Mouse (Mus musculus): ENCODE results near the gene Tspo2. TPM values are rescaled to one million over a fixed set of nuclear protein-coding genes. Genes with fewer than 3 reads are reported as not detected.

The Tspo2 gene
- polyA plus RNA-seq, 1 experiment from 2014 or later, result 2.9 TPM

- 90% methylated on average over 6 of the region's 6 CpGs for WGBS
- ATAC-seq (ENCODE audit: low read depth) (no peak), DNase-seq (ENCODE audit: low spot score) (no peak)
- no peak overlapping the region for H3K4me2 ChIP-seq (ENCODE audit: low read depth, low read length)
- peaks cover 19% of the 10 kb centered on the region; the same call in 1 of the 2 replicates for H3K36me3 ChIP-seq (ENCODE audit: control insufficient read depth, insufficient read depth, low read length)
- H3K4me1 ChIP-seq (ENCODE audit: control insufficient read depth, insufficient read depth, low read length), result no peaks in the 10 kb centered on the region
- no peaks in the 10 kb centered on the region for H3K27me3 ChIP-seq (replicated peaks; ENCODE audit: control insufficient read depth, insufficient read depth, low read length)
- no peak overlapping the region for H3K27ac ChIP-seq (replicated peaks; ENCODE audit: low read depth, low read length)
- no peaks in the 10 kb centered on the region for H3K9me3 ChIP-seq (ENCODE audit: control insufficient read depth, low read length)
- no peak overlapping the region for H3K9ac ChIP-seq (ENCODE audit: low read depth, low read length)
- H3K4me3 ChIP-seq (ENCODE audit: low read depth, low read length), result no peak overlapping the region
Measured at GRCm38 (mm10) chr17:48417521-48417920, 33.8 kb downstream of the Tspo2 start.

- Histone ChIP-seq H3K36me3 (ENCODE audit: control insufficient read depth, insufficient read depth, low read length) (peaks cover 19% of the 10 kb centered on the region; the same call in 1 of the 2 replicates), H3K4me3 (ENCODE audit: low read depth, low read length) (no peak overlapping the region), H3K4me2 (ENCODE audit: low read depth, low read length) (no peak overlapping the region), H3K9ac (ENCODE audit: low read depth, low read length) (no peak overlapping the region), H3K27ac (replicated peaks; ENCODE audit: low read depth, low read length) (no peak overlapping the region), H3K4me1 (ENCODE audit: control insufficient read depth, insufficient read depth, low read length) (peaks cover 4% of the 10 kb centered on the region; the same call in 1 of the 2 replicates), H3K9me3 (ENCODE audit: control insufficient read depth, low read length) (no peaks in the 10 kb centered on the region), H3K27me3 (replicated peaks; ENCODE audit: control insufficient read depth, insufficient read depth, low read length) (no peaks in the 10 kb centered on the region)
- peak; percentile 83 for DNase-seq (ENCODE audit: low spot score)
- ATAC-seq (ENCODE audit: low read depth), result peak; percentile 74
- 88% methylated on average over 14 of the region's 14 CpGs for WGBS
Measured at GRCm38 (mm10) chr17:48416425-48417195, 34.7 kb downstream of the Tspo2 start.

GRCm38 (mm10) chr17:48416011-48416410 lies 35.3 kb downstream of the Tspo2 start:
- peaks cover 9% of the 10 kb centered on the region; the same call in 1 of the 2 replicates for H3K4me1 ChIP-seq (ENCODE audit: control insufficient read depth, insufficient read depth, low read length)
- 80% methylated on average over 7 of the region's 7 CpGs for WGBS
- peaks cover 19% of the 10 kb centered on the region; the same call in 1 of the 2 replicates for H3K36me3 ChIP-seq (ENCODE audit: control insufficient read depth, insufficient read depth, low read length)
- DNase-seq (ENCODE audit: low spot score) (peak; percentile 30), ATAC-seq (ENCODE audit: low read depth) (no peak)
- H3K4me3 ChIP-seq (ENCODE audit: low read depth, low read length), result no peak overlapping the region
- H3K27me3 ChIP-seq (replicated peaks; ENCODE audit: control insufficient read depth, insufficient read depth, low read length), result no peaks in the 10 kb centered on the region
- H3K4me2 ChIP-seq (ENCODE audit: low read depth, low read length), result no peak overlapping the region
- H3K9ac ChIP-seq (ENCODE audit: low read depth, low read length), result no peak overlapping the region
- no peaks in the 10 kb centered on the region for H3K9me3 ChIP-seq (ENCODE audit: control insufficient read depth, low read length)
- H3K27ac ChIP-seq (replicated peaks; ENCODE audit: low read depth, low read length), result no peak overlapping the region

GRCm38 (mm10) chr17:48411241-48411640 lies 40.1 kb downstream of the Tspo2 start:
- H3K9ac ChIP-seq (ENCODE audit: low read depth, low read length), result peak overlapping the region; percentile 84
- H3K4me2 ChIP-seq (ENCODE audit: low read depth, low read length), result peak overlapping the region; percentile 71
- ATAC-seq (ENCODE audit: low read depth) (no peak), DNase-seq (ENCODE audit: low spot score) (no peak)
- H3K9me3 ChIP-seq (ENCODE audit: control insufficient read depth, low read length), result no peaks in the 10 kb centered on the region
- H3K4me1 ChIP-seq (ENCODE audit: control insufficient read depth, insufficient read depth, low read length), result peaks cover 20% of the 10 kb centered on the region
- 43% methylated on average over 8 of the region's 8 CpGs for WGBS
- H3K4me3 ChIP-seq (ENCODE audit: low read depth, low read length), result peak overlapping the region; percentile 97
- no peaks in the 10 kb centered on the region for H3K27me3 ChIP-seq (replicated peaks; ENCODE audit: control insufficient read depth, insufficient read depth, low read length)
- H3K36me3 ChIP-seq (ENCODE audit: control insufficient read depth, insufficient read depth, low read length), result peaks cover 17% of the 10 kb centered on the region; the same call in 1 of the 2 replicates
- peak overlapping the region; percentile 100; the same call in 1 of the 2 replicates for H3K27ac ChIP-seq (replicated peaks; ENCODE audit: low read depth, low read length)

GRCm38 (mm10) chr17:48410299-48410785 lies 41.0 kb downstream of the Tspo2 start:
- H3K9me3 ChIP-seq (ENCODE audit: control insufficient read depth, low read length), result no peaks in the 10 kb centered on the region
- peak overlapping the region; percentile 100 for H3K27ac ChIP-seq (replicated peaks; ENCODE audit: low read depth, low read length)
- ATAC-seq (ENCODE audit: low read depth), result no peak; the same call in 1 of the 2 replicates
- peak overlapping the region; percentile 71 for H3K4me2 ChIP-seq (ENCODE audit: low read depth, low read length)
- H3K4me1 ChIP-seq (ENCODE audit: control insufficient read depth, insufficient read depth, low read length), result peaks cover 20% of the 10 kb centered on the region
- peak overlapping the region; percentile 97 for H3K4me3 ChIP-seq (ENCODE audit: low read depth, low read length)
- peak overlapping the region; percentile 84 for H3K9ac ChIP-seq (ENCODE audit: low read depth, low read length)
- under 1% methylated on average over 13 of the region's 13 CpGs for WGBS
- peaks cover 8% of the 10 kb centered on the region; the same call in 1 of the 2 replicates for H3K36me3 ChIP-seq (ENCODE audit: control insufficient read depth, insufficient read depth, low read length)
- DNase-seq (ENCODE audit: low spot score), result peak; percentile 65
- H3K27me3 ChIP-seq (replicated peaks; ENCODE audit: control insufficient read depth, insufficient read depth, low read length), result no peaks in the 10 kb centered on the region

GRCm38 (mm10) chr17:48409380-48410298 lies 41.7 kb downstream of the Tspo2 start, which contains the start of the genes Nfya and Oard1:
Gene Nfya (minus strand): TSS chr17:48409906.
Gene Oard1 (plus strand): TSS chr17:48410014.
- Histone ChIP-seq H3K9me3 (ENCODE audit: control insufficient read depth, low read length) (no peaks in the 10 kb centered on the region), H3K9ac (ENCODE audit: low read depth, low read length) (peak within 1 kb of the TSS; percentile 100), H3K27me3 (replicated peaks; ENCODE audit: control insufficient read depth, insufficient read depth, low read length) (no peaks in the 10 kb centered on the region), H3K4me2 (ENCODE audit: low read depth, low read length) (peak within 1 kb of the TSS; percentile 74), H3K4me3 (ENCODE audit: low read depth, low read length) (peak within 1 kb of the TSS; percentile 97), H3K4me1 (ENCODE audit: control insufficient read depth, insufficient read depth, low read length) (peaks cover 20% of the 10 kb centered on the region), H3K27ac (replicated peaks; ENCODE audit: low read depth, low read length) (peak within 1 kb of the TSS; percentile 100), H3K36me3 (ENCODE audit: control insufficient read depth, insufficient read depth, low read length) (0 out of 2 replicates have a peak, but pooled peaks cover 3% of the 10 kb centered on the region)
- peak; percentile 100 for DNase-seq (ENCODE audit: low spot score)
- peak; percentile 97 for ATAC-seq (ENCODE audit: low read depth)
- under 1% methylated on average over 40 of the region's 84 CpGs for WGBS

GRCm38 (mm10) chr17:48408526-48409291 lies 42.6 kb downstream of the Tspo2 start:
- Histone ChIP-seq H3K27me3 (replicated peaks; ENCODE audit: control insufficient read depth, insufficient read depth, low read length) (no peaks in the 10 kb centered on the region), H3K9ac (ENCODE audit: low read depth, low read length) (peak overlapping the region; percentile 100), H3K9me3 (ENCODE audit: control insufficient read depth, low read length) (no peaks in the 10 kb centered on the region), H3K27ac (replicated peaks; ENCODE audit: low read depth, low read length) (peak overlapping the region; percentile 100), H3K4me3 (ENCODE audit: low read depth, low read length) (peak overlapping the region; percentile 97), H3K4me1 (ENCODE audit: control insufficient read depth, insufficient read depth, low read length) (peaks cover 20% of the 10 kb centered on the region), H3K36me3 (ENCODE audit: control insufficient read depth, insufficient read depth, low read length) (0 out of 2 replicates have a peak, but pooled peaks cover 1% of the 10 kb centered on the region), H3K4me2 (ENCODE audit: low read depth, low read length) (peak overlapping the region; percentile 74)
- DNase-seq (ENCODE audit: low spot score) (peak; percentile 85), ATAC-seq (ENCODE audit: low read depth) (peak; percentile 12)
- WGBS, result under 1% methylated on average over 37 of the region's 47 CpGs

Data from embryonic facial prominence, embryonic 14.5 days (tissue).